Mouse (Mus musculus) liver, embryonic 14.5 days (tissue): Measurements from ENCODE around the gene Cdh26.

Experiments
- CTCF ChIP-seq: IDR thresholded peaks from 2 replicates; pipeline ENCODE4 v1.5.1; 2016; ENCODE audit warnings: antibody characterized with exemption, low read depth, control low read depth
- EP300 ChIP-seq: IDR thresholded peaks from 2 replicates; pipeline ENCODE4 v1.6.1; 2016; ENCODE audit warnings: antibody characterized with exemption, low read depth

- TF ChIP-seq CTCF (no peak), EP300 (no peak)
Measured at GRCm38 (mm10) chr2:178410286-178410685, 20.0 kb upstream of the Cdh26 start.
